Mouse (Mus musculus) frontal cortex, postnatal 10 days (tissue): ENCODE measurements at regions not wholly inside any gene's neighbourhood (a gene's known extent, or its start where the extent isn't known, plus 50 kb on each side); places are given as distances from the start of the nearest gene placed in this dataset.
"Not testable (repeated sequence)": the region's sequence is repeated elsewhere in the genome, so short reads cannot be mapped to it uniquely, and the experiment has no call there.

Experiments used
- DNase-seq, 2 experiments: peaks; one replicate each; pipeline ENCODE4 v3.0.0; 2022; ENCODE audit warnings: low spot score in 2 of 2, mixed read lengths in 1 of 2

GRCm38 (mm10) chr2:78019916-78020315, 73.7 kb upstream of the Cwc22 start:
- no peak for DNase-seq

DNA sequence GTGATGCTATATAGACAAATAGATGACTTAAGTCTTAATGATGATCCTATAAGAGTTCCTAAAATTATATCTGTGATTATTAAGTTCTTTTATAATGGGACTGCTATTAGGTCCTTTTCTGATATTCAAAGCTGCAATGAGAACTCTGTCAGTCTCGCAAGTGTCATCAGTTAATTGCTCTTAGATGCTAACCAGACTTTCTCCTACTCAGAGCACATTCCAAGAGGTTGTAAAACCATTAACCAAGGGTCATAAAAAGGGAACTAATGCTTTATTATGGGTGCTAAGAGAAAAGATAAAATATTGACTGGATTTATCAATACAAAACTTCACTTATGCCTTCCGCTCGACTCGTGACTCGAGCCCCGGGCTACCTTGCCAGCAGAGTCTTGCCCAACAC, 66.3 kb upstream of the Cwc22 start:
- DNase-seq = not testable (repeated sequence)

DNA sequence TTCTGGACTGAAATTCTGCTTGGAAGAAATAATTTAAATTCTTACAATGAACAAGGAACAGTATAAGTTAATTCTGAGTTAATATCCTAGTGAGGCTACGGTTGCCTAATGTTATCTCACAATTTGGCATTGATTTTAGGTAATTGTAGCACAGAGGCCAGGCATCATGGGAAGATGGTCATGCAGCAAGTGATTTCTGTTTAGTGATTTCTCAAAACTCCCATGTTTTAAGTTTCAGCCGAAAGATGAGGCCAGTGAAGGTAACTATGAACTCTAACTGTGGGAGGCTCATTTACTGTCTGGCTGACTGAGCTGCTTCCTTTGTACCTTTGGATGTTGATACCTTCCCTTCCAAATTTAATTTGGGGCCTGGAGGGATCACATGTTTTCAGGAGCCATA, 65.6 kb upstream of the Cwc22 start:
- no peak for DNase-seq

DNA sequence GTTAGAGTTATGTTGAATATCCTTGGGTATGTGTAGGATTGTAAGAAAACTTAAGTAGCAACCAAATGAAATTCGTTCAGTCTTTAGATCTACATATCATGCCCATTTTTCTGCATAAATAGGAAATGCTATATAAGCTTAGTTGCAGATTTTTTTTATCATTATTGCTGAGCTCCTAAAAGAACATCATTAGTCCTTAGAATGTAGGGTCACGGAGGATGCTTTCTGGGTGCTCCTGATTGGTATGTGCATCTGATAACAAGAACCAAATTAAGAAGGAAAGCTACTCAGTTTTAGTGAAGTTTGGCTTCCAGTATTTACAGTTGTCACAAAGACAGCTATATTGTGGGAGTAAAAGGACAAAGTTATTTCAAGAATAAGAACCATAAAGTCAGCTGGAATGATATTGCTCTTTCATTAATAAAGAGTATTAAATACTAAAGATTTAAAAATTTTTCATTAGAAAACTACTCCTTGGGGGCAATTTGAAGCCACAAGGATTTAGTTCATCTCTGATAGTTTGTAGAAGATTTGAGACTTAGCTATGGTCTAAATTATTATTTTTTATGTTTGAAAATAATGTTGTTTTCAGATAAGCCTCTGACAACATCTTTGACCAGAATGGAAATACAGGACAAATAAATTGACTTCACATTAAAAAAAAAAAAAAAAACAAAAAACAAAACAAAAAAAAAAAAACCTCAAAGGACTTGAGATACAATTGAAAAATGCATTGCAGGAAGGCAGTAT, 65.1 kb upstream of the Cwc22 start:
- no peak for DNase-seq

DNA sequence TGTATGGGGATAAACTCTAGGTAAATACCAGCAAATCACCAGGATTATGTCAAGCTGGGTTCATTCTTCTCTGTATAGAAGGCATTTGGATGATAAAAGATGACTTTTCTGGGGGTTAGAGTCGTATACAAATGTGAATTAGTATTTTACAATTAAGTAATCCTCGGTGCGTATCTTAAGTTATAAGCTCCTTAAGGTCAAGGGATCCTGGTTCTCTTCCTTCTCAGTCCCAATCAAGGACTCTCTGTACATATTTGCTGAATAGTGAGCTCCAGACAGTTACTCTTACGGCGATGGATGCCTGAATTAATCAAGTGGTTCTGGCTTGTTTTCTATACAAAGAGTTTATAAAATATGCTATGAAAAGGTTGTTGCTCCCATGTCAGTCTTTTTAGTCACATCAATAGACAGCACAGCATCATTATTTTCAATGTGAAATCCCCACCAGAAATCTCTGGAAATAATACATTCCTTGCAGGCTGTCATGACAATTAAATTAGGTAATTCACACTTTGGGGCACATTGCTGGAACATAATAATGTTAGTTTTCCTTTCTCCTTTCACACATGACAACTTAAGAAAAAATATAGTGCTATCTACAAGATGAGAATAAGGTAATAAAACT, 64.0 kb upstream of the Cwc22 start:
- DNase-seq = no peak

GRCm38 (mm10) chr2:78008094-78008493, 61.9 kb upstream of the Cwc22 start:
- no peak for DNase-seq

GRCm38 (mm10) chr2:78005402-78006021, 59.3 kb upstream of the Cwc22 start:
- no peak for DNase-seq

DNA sequence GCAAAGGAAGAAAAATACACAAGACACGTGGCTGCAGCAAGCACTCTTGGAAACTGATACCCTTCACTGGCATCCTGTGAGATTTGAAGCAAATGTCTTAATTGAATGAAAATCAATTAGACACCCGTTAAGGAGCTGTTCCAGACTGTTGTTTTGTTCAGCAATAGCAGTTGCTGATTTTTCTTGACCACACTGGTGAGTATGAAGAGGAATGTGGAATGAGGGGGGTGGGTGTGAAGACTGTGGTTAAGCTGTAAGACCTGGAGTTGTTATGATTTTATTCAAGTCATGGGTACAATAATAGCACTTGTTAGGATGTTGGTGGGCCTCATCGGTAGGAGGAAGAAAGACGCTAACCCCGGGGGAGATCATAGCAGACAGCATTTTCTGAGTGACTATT, 58.3 kb upstream of the Cwc22 start:
- DNase-seq = no peak
